21 mouse cellular contexts compared by ENCODE assay signal in genomic region chr2:129798410-129798809, GRCm38 (mm10). TPM values are rescaled to one million over a fixed set of nuclear protein-coding genes. Genes with fewer than 3 reads are reported as not detected.
DNase-seq lines count a peak whose midpoint lies in the region; TF ChIP-seq lines count a peak whose summit lies in the region.
"Had no signal": no experiment of that assay in that cellular context is flagged by ENCODE, and none has a peak within 500 bp of the region (broad histone marks: within the 10 kb centered on the region; RNA-seq: fewer than 3 reads in every experiment).

No protein-coding gene starts in this region.

- no peak for TF ChIP-seq CTCF in testis, adult 2 months (IDR thresholded peaks at IDR 0.05; ENCODE audit: control insufficient read depth, insufficient read depth, insufficient replicate concordance, low read depth, low read length)

- H3K27ac ChIP-seq in testis, adult 2 months (ENCODE audit: control insufficient read depth, insufficient read depth, low read depth, low read length): no peak overlapping the region
- H3K27ac ChIP-seq: embryonic facial prominence, embryonic 13.5 days; embryonic facial prominence, embryonic 15.5 days; forebrain, embryonic 10.5 days; forebrain, embryonic 12.5 days had no signal

- peak overlapping the region; percentile 24; the same call in 1 of the 2 replicates for H3K4me3 ChIP-seq in testis, adult 2 months (ENCODE audit: control insufficient read depth, low read depth, low read length)
- H3K4me3 ChIP-seq: embryonic facial prominence, embryonic 13.5 days; embryonic facial prominence, embryonic 15.5 days; erythroblast, embryonic 14.5 days; forebrain, embryonic 10.5 days; forebrain, embryonic 12.5 days had no signal

- H3K4me1 ChIP-seq in testis, adult 2 months (ENCODE audit: control insufficient read depth, insufficient read depth, low read length): peaks cover 7% of the 10 kb centered on the region

- no peak for DNase-seq in testis, postnatal 14 days (ENCODE audit: low spot score)
- peak; percentile 58 for DNase-seq in R1 (ENCODE audit: low read depth, low spot score)
- peak; percentile 80 for DNase-seq in ZHBTc4 (ENCODE audit: low read depth, low spot score)
- DNase-seq in cerebellum, postnatal 36 days: no peak
- DNase-seq in right cerebral cortex, postnatal 4 days: no peak
- DNase-seq: adrenal gland, adult 2 months; adrenal gland, postnatal 10 days; adrenal gland, postnatal 25 days; cerebellum, adult 11 months; cerebellum, adult 18-20 months; cerebellum, adult 8-10 months; cerebellum, adult 9-11 months; cerebellum, postnatal 14 days; embryo, embryonic 11 days had no signal

- H3K27me3 ChIP-seq in testis, adult 2 months (ENCODE audit: control insufficient read depth, insufficient read depth, low read length): no peaks in the 10 kb centered on the region
- H3K27me3 ChIP-seq: embryonic facial prominence, embryonic 13.5 days; embryonic facial prominence, embryonic 15.5 days; forebrain, embryonic 12.5 days; Patski had no signal

- no peaks in the 10 kb centered on the region for H3K36me3 ChIP-seq in testis, adult 2 months (ENCODE audit: control insufficient read depth, insufficient read depth, low read length)
- H3K36me3 ChIP-seq: embryonic facial prominence, embryonic 15.5 days had no signal

- TF ChIP-seq POLR2A in testis, adult 2 months (IDR thresholded peaks at IDR 0.05; ENCODE audit: control insufficient read depth, low read depth, low read length): no peak

RNA-seq across cellular contexts. Expression of gene Stk35, which starts 1.9 kb away (rescaled TPM):
- polyA plus RNA-seq in testis, adult 2 months (2012; rRNA removed): 129 and 130 TPM in 2 replicates

Comparison
In these comparisons a context has a peak if more than half of its experiments do, and no peak if none do; other contexts are left out.
1. DNase-seq: peak in R1 (single experiment) and ZHBTc4 (single experiment); none in testis, postnatal 14 days (single experiment), cerebellum, postnatal 36 days (0 of 2) and right cerebral cortex, postnatal 4 days (single experiment).